Mouse (Mus musculus) natural killer cell, adult 2 months (primary cell): ENCODE results near the gene Ugt1a10.

Experiments used
- DNase-seq, 2 experiments: peaks; one replicate each; pipeline ENCODE4 v3.0.0; 2022; ENCODE audit warnings: low spot score in 2 of 2

Ugt1a10 gene

DNA sequence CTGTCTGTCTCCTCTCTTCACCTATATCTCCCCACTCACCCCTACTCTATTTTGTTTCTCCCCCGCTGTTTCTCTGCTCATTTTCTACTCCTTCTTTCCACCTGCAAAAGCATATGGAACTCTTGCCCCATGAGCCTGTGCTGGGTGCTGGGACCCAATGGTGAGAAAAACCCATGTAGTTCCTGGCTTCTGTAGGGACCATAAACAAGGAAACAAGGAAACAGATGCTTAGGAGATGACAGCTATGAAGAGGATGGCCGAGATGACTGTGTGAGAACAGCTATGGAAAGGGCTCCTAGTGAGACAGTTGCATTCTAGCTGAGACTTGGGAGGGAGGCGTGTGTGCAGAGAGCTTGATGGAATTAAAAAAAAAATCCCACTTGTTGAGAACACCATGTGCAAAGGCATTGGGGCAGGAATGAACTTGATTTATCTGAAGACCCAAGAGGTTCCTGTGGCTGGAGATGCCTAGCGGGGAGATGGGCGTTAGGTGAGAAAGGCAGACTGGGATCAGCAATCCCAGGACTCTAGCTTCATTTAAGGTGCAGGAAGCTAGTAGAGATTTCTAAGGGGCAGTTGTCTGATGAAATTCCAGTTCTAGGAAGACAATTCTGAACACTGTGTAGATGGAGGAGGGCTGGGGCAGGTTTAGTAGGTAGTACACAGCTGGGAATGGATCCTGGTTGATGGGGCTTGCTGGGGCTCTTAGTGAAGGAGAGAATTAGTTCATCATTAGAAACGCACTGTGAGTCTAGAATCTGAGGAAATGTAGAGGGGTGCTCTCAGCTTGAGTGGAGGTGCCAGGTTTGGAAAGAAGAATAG is 176.0 kb downstream of the Ugt1a10 start:
- DNase-seq = no peak

GRCm38 (mm10) chr1:88231803-88232499 is 176.8 kb downstream of the Ugt1a10 start:
- DNase-seq = no peak

- DNase-seq = no peak
Observed at GRCm38 (mm10) chr1:88232664-88233380, 177.6 kb downstream of the Ugt1a10 start.

DNA sequence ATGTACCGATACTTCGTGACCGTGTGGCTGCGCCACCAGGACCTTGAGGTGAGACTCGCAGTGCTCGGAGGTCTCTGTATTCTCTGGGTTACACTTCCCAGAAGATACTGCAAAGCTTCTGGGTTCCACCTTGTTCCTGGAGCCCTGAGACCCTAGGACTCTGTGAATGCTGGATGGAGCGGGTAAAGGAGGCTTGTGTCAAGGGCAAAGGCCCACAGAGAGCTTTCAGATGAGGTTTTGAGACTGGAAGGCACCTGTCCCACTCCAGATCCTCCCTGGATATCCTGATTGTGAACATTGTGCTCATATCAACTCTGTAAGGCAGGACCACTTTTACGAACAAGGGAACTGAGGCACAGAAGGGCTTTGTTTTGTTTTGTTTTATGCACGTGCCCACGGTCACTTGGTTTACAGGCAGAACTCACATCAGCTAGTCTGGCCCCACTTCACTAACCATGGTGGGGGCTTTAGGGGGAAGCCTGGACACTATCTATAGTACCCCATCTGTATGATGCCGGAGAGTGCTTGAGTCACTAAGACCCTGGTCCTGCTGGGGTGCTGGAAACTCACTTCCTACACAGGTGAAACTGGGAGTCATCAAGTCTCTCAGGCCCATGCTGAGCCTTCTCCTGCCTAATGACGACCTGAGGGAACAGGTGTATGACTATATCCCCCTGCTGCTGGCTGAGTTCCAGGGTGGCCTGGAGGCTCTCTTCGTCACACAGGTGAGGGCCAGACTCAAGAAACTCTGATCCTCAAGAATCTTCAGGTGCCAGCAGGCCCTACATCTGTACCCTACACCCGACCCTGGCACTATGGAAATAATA is 178.4 kb downstream of the Ugt1a10 start:
- no peak for DNase-seq

DNA sequence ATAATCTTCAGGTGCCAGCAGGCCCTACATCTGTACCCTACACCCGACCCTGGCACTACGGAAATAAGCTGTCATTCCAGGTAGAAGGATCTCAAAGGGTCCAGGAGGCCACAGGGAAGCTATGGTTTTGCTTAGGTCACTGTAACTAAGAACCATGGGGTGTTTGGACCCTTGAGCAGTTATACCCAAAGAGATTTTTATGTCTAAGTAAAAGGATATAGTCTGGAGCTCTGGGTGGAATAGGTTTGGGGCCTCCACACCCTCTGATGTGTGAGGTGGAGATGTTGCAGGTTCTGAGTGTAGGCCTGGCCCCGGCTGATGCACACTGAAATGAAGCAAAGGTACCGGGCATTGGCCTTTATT is 179.0 kb downstream of the Ugt1a10 start:
- DNase-seq = no peak

DNA sequence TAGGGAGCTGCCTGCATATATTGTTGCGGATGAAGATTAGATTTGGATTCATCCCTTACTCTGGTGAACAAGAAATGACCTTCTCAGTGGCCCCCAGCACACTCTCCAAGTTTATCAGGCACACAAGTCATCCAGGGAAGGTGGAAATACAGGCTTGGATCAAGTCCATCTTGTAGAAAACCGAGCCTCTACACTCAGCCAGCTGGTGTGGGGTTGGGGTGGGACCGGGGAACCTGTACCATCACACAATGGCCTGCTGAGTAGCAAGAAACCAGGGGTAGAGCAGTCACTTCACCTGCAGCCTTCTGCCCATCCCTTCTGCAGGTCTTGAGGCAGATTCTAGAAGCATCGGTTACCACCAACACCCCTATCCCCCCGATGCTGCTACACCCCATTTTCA is 179.5 kb downstream of the Ugt1a10 start:
- no peak for DNase-seq

DNA sequence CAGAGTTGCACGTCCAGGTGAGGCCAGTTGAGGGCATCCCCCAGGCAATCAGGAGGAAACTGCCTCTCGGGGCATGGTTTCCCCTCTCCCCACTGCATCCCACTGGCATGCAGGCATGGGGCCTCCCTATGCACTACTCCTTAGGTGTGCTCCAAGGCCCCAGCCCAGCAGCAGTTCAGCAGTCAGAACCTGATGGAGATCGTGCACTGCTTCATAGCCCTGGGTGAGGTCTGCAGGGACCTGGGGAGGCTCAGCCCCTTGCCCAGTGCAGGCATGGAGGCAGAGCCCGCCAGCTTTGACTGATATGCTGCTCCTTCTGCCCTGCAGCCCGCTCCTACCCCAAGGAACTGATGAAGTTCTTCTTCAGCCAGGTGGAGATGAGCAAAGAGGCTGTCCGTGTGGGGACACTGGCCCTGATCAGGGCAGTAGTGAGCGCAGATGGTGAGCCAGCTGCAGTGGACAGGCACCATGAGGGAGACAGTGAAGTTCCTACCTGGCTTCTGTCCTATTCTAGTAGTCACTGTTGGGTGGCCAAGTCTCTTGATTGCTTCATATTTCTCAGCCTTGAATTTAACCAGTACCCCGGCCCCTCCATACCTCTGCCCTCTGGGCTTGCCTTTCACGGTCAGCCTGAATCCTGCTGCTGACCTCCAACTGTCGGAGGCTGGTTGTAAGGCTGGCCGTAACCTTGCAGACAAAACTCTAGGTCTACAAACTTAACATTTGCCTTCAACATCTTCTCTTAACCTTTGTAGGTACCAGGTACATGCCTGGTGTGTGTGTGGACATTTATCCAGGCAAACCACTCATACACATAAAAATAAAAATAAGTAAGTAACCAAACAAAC is 180.1 kb downstream of the Ugt1a10 start:
- DNase-seq = no peak

- no peak for DNase-seq
Observed at GRCm38 (mm10) chr1:88235894-88236415, 180.8 kb downstream of the Ugt1a10 start.

- no peak for DNase-seq
Observed at GRCm38 (mm10) chr1:88237311-88237710, 182.1 kb downstream of the Ugt1a10 start.

GRCm38 (mm10) chr1:88238771-88239170 is 183.6 kb downstream of the Ugt1a10 start:
- no peak for DNase-seq

DNA sequence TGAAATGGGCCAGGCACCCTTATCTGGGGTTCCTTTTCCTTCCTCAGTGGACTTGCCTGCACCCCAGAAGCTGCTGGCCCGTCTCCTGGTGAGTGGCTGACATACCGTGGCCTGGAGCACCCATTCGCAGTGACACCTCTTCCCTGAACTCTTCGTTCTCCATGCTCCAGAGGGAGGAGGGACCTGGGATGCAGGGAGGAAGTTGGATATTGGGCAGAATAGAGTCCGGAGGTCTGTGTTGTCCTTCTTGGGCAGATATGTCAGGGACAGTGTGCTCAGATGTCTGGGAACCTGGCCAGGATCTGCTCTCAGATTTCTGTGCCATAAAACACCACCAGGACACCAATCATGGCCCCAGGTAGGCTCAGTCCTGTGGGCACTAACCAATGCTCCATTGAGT is 184.9 kb downstream of the Ugt1a10 start:
- no peak for DNase-seq

DNA sequence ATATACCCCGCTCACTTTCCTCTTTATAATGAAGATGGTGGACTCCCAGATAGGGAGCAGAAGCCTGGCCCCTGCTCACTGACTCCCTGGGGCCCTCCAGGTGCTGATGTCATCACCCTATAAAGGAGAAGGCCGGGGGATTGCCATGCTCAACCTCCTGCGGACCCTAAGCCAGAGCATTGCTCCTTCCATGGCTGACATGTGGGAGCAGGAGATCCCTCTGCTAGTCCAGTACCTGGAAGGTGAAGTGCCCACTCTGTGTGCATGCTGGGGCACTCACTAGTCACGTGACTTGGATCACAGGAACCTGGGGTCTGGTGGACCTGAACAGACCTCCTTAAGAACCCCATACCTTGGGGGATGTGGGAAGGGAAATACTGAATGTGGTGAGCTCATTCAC is 185.4 kb downstream of the Ugt1a10 start:
- DNase-seq = no peak

GRCm38 (mm10) chr1:88243861-88244260 is 188.7 kb downstream of the Ugt1a10 start:
- no peak for DNase-seq

DNA sequence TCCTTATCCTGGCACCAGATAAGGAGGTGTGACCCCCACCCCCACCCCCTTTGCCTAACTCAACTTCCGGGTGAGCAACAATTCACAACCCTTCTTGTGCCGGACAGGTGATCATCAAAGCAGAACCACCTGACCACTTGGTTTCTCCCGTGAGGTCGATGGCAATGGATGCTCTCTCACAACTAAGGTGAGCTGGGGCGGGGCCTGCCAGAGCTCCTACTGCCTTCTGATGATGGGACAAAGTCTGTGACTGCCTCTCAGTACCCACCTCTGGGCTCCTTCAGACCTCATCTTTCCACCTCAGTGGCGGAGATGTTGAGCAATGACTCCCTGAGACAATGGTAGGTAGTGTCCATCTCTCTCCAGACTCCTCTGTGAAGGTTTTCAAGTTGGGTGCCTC is 190.7 kb downstream of the Ugt1a10 start:
- DNase-seq = no peak

GRCm38 (mm10) chr1:88246386-88246785 is 191.2 kb downstream of the Ugt1a10 start:
- DNase-seq = no peak

GRCm38 (mm10) chr1:88247660-88248059 is 192.5 kb downstream of the Ugt1a10 start:
- no peak for DNase-seq

DNA sequence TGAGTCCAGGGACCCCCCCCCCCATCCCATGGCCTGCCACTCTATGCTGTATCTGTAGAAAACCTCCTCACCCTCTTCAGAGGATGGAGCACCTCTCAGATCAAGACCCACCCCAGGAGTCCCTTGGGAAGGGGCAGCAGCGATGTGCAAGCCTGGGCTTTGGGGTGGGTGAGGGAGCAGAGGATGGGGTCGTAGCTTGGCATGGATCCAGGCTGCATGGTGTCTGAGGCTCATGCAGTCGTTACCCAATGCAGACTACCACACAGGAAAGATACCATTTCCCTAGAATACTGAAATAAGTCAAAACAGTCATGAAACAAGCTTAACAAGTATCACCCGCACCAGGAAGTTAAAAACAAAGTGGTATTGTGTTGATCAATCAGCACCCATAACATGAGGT is 193.5 kb downstream of the Ugt1a10 start:
- no peak for DNase-seq

DNA sequence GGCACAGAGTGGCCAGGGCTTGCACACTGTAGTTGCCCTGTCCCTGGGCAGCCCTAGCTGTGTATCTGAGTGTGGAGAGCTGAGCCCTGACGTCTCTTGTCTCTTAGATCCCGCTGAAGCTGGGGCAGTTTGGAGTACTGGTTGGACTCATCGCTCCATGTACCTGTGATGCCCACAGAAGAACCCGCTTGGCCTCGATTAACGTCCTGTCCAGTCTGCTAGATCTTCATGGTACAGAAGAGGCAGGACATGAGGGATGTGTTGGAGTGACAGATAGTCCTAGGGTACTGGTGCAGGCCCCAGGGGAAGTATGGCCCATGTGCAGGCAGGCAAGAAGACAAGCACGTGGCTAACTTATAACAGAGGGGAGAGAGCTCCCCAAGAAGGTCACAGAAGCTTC is 194.4 kb downstream of the Ugt1a10 start:
- no peak for DNase-seq

- DNase-seq = no peak
Observed at GRCm38 (mm10) chr1:88250023-88250422, 194.8 kb downstream of the Ugt1a10 start.

DNA sequence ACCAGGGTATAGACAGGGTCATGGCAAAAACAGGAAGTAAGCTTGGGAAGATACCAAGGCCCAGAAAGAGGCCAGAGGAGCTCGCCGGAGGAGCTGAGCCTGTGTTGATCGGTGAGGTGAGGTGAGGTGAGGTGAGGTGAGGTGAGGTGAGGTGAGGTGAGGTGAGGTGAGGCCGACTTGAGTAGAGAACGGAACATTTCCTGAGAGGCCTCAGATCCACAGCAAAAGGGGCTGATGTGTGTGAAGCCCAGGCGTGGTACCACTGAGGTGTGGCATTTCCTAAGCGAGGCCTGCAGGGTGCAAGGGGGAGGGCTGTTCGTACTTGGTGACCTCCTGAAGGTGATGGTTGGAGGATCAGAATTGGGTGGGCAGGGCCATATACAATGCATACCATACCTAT is 197.9 kb downstream of the Ugt1a10 start:
- DNase-seq = no peak

DNA sequence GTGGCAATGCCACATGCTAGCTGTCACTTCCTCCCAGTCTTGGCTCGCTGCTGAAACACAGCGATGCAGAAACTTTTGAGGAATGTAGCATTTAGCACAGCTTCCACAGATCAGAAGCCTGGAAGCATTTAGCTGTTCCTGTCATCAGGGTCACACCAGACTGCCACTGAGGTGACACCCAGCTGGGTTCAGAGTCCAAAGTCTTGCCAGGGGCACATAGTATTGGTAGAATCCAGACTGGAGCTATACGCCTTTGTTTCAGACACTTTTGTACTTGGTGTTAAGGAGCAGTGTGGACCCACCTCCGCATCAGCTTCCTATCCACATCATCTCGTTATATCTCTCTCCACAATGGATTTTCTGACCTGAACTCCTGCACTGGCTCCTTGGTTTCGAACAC is 198.4 kb downstream of the Ugt1a10 start:
- DNase-seq = no peak
